Mouse (Mus musculus) megakaryocyte-erythroid progenitor cell, adult 5-6 weeks (primary cell): Measurements from ENCODE around the gene Cabp2. TPM values are rescaled to one million over a fixed set of nuclear protein-coding genes. Genes with fewer than 3 reads are reported as not detected.
A peak's percentile ranks its signal among the peaks of the same experiment; 100 is the strongest.
"Not testable (repeated sequence)": the region's sequence is repeated elsewhere in the genome, so short reads cannot be mapped to it uniquely, and the experiment has no call there.

Experiments used
- ATAC-seq: replicated peaks from 2 replicates; pipeline ENCODE4 v1.8.0; 2016; ENCODE audit warnings: mild to moderate bottlenecking, inconsistent platforms; ENCODE audit not compliant: severe bottlenecking, poor library complexity, low FRiP score, low TSS enrichment
- total RNA-seq, 2 experiments: library from RNA; stranded (forward) in 1 of 2; stranded (reverse) in 1 of 2; fragments of 200-1000, 215-1000 nt in 1 of 2; fragments of >200 nt in 1 of 2; fragmentation: Nextera tagmentation in 1 of 2; gene quantifications; 2 replicates each; pipeline ENCODE4 v1.2.3; 2014 to 2017

Gene Cabp2
- total RNA-seq (2014; fragmentation: Nextera tagmentation) (not detected in 2 replicates), total RNA-seq (2017) (not detected in 2 replicates)

- no peak for ATAC-seq
Measured at GRCm38 (mm10) chr19:4081394-4081793, at the start of gene Cabp2. Cabp2 (plus strand) TSS chr19:4081578.

GRCm38 (mm10) chr19:4032668-4033067 is 48.7 kb upstream of the Cabp2 start:
- ATAC-seq = no peak

- ATAC-seq = no peak
Measured at GRCm38 (mm10) chr19:4033298-4033697, 48.1 kb upstream of the Cabp2 start.

GRCm38 (mm10) chr19:4033742-4034141 is 47.6 kb upstream of the Cabp2 start:
- no peak for ATAC-seq

- ATAC-seq = no peak
Measured at GRCm38 (mm10) chr19:4036327-4037045, 44.9 kb upstream of the Cabp2 start.

GRCm38 (mm10) chr19:4037154-4037787 is 44.1 kb upstream of the Cabp2 start:
- ATAC-seq = not testable (repeated sequence)

- peak; percentile 94 for ATAC-seq
Measured at GRCm38 (mm10) chr19:4037788-4038232, 43.6 kb upstream of the Cabp2 start, which contains the start of gene Gstp1. Gstp1 (minus strand) TSS chr19:4037985.

- ATAC-seq = not testable (repeated sequence)
Measured at GRCm38 (mm10) chr19:4040941-4041340, 40.4 kb upstream of the Cabp2 start.

GRCm38 (mm10) chr19:4041500-4041899 is 39.9 kb upstream of the Cabp2 start:
- not testable (repeated sequence) for ATAC-seq

- no peak for ATAC-seq
Measured at GRCm38 (mm10) chr19:4042124-4042523, 39.3 kb upstream of the Cabp2 start.

GRCm38 (mm10) chr19:4044109-4044508 is 37.3 kb upstream of the Cabp2 start:
- ATAC-seq = not testable (repeated sequence)

GRCm38 (mm10) chr19:4045966-4046865 is 35.2 kb upstream of the Cabp2 start, which contains the start of gene Gstp2:
Gstp2 (minus strand) TSS chr19:4046023.
- ATAC-seq = peak; percentile 53

- peak; percentile 62; the same call in 1 of the 2 replicates for ATAC-seq
Measured at GRCm38 (mm10) chr19:4046866-4047254, 34.5 kb upstream of the Cabp2 start.

GRCm38 (mm10) chr19:4047859-4048258 is 33.5 kb upstream of the Cabp2 start:
- no peak for ATAC-seq

GRCm38 (mm10) chr19:4049069-4049468 is 32.3 kb upstream of the Cabp2 start:
- not testable (repeated sequence) for ATAC-seq

GRCm38 (mm10) chr19:4051016-4051415 is 30.4 kb upstream of the Cabp2 start:
- no peak for ATAC-seq

- ATAC-seq = no peak
Measured at GRCm38 (mm10) chr19:4051741-4052515, 29.4 kb upstream of the Cabp2 start.

GRCm38 (mm10) chr19:4052516-4053030 is 28.8 kb upstream of the Cabp2 start:
- ATAC-seq = no peak

- ATAC-seq = no peak
Measured at GRCm38 (mm10) chr19:4054613-4055012, 26.8 kb upstream of the Cabp2 start.
